Mouse (Mus musculus) mature B cell (primary cell): ENCODE data around the gene Dll4.

Experiments used
- in situ Hi-C: fragments of 300-500 bp; cut with MboI; formaldehyde crosslinking; loops from 2 replicates; pipeline ENCODE4 v1.14.3; 2019

Dll4 gene

GRCm38 (mm10) chr2:119335535-119335934, 10.0 kb downstream of the Dll4 start:
- in situ Hi-C loops = no loop called here

DNA sequence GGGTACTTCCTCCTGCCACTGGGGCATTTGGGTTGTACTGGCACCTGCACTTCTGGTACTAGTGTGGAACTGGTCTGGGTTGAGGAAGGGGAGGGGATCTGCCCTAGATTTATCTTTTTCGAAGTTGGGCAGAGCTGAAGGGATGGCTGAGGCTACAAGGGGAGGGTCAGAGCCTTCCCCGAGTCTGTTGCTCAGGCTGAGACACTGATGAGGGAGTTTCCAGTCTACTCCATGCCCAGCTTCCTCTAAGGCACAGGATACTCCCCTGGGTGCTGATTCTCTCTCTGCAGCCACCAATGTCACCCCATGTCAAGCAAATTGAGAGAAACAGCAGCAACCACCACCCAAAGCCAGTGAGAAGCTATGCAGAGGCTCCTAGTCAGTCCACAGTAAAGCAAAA, 10.4 kb downstream of the Dll4 start:
- in situ Hi-C loops = no loop called here

- in situ Hi-C loops = no loop called here
Observed at GRCm38 (mm10) chr2:119336470-119336869, 10.9 kb downstream of the Dll4 start.

DNA sequence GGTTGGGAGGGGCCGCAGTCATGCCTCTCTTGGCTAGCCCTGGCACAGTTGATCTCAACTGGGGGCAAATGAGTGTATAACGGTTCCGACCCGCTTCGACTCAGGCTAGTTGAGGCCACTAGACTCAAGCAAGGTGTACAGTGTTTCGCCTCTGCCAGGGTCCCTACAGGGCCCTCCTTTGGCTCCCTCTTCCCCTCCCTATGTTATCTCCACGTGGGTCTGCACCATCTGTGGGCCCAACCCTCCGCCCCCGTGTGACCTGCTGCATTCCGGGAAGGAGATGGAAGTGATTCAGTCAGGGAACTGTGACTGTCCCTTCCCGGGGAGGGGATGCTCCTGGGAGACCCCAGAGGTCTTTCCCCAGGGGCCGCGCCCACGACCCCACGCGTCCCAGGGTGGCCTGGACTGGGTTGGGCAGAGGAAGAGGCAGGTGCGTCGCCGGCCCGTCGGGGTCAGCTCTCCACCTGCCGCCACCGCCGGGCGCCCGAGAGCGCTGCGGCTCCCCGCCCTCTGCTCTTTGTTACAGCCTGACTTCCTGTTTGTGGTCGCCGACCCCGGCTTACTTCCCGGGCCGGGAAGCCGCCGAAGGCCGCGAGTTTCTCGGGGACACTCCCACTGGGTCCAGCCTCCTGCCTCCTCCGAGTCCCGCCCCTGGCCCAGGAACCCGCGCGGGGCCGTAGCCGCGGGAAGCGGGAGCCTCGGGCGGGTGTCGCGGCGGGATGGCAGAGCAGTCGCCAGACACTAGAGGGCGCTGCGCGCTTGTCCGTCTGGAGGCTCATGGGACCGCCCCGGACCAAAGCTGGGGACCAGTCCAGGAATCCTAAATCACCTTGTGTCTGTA, 12.1 kb downstream of the Dll4 start:
- in situ Hi-C loops = no loop called here

- in situ Hi-C loops = no loop called here
Observed at GRCm38 (mm10) chr2:119344537-119345138, 19.1 kb downstream of the Dll4 start.

DNA sequence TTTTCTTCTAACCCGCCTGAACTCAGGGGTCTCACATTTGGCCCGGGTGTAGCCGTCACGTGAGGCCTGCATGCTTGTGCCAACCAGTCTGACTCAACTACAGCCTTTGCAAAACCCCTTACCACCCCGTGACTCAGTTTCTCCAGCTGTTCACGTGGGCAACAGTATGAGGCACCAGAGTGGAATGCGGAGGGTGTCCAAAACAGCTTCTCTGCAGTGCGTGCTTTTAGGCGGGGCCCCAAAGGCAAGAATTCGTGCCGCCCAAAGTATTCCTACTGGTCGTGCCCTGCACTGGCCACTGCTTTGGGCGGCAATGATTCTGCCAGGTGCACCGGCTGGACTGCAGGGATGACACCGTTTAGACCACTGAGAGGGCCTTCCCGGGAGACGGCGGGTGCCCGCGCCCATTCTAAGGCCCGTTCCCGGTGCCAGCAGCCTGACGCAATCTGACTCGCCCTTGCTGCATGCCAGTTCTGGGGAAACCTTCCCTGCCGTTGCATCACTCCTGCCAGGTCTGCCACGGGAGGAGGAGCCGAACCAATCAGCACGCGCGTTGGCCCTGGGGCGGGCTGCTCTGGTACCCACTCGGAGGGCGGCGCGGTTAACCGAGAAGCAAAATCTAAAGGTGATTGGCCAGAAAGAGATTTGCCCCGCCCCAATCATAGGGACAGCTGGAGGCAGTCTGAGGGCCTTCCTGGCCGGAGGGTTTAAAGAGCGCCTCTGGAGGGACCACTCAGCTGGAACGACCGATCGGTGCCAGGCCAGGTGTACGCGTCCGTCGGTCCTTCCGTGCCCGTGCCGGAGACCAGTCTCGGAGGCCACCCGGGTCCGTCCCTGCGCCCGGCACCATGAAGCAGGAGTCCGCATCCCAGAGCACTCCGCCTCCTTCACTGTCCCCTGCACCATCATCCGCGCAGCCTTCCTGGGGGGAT, 25.2 kb downstream of the Dll4 start, which contains the start of gene Chac1:
Chac1 (plus strand) TSS at position 675 of the 932 bp plus-strand sequence.
- in situ Hi-C loops = no loop called here

- in situ Hi-C loops = no loop called here
Observed at GRCm38 (mm10) chr2:119353707-119354106, 28.1 kb downstream of the Dll4 start.

DNA sequence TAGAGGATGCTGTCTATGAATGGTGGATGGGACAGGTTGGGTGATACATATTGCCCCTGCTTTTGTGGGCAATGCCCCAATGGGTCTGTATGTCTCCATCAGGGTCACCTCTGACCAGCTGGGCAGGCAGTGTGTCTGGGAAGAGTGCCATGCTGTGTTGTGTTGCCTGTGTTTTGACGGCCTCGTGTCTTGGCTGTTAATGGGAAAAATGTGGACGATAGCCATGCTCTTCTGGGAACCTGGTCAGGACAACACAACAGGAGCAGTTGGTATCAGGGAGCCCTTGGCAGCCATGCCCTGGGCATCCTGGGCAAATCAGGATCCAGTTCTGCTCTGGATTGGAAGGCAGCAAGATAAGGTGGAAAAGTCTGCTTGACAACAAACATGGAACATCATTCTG, 29.5 kb downstream of the Dll4 start:
- in situ Hi-C loops = no loop called here

DNA sequence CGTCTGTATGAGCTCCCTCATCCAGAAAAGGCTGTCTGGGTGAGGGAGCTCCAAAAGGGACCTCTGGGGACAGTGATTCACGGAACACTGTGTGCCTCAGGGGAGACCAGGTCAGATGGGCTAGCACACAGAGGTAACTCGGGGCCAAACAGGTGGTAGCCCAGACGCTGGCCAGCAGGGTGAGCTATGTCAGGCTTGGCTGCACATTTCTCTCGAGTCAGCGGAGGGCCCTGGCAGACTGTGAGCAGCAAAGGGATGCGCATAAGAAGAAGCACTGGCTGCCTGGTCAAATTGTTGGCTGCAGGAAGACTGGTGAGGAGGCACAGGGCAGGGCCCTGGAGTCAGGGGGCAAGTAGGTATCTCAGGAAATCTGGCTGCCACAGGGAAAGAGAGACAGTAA, 30.1 kb downstream of the Dll4 start:
- in situ Hi-C loops = no loop called here

- in situ Hi-C loops = no loop called here
Observed at GRCm38 (mm10) chr2:119356310-119356709, 30.7 kb downstream of the Dll4 start.

DNA sequence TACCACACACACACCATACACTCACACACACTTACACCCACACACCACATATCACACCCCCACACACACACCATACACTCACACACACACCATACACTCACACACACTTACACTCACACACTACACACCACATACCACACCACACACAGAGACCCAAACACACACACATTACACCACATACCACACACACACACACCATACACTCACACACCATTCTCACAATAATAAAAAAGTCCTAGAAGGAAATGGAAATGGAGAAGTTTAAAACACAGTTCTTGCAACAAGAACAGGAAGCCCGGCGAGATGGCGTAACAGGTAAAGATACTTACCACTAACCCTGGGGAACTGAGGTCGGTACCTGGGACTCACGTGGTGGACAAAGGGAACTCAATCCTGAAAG, 31.2 kb downstream of the Dll4 start:
- in situ Hi-C loops = no loop called here

- in situ Hi-C loops = no loop called here
Observed at GRCm38 (mm10) chr2:119358249-119358648, 32.7 kb downstream of the Dll4 start.

DNA sequence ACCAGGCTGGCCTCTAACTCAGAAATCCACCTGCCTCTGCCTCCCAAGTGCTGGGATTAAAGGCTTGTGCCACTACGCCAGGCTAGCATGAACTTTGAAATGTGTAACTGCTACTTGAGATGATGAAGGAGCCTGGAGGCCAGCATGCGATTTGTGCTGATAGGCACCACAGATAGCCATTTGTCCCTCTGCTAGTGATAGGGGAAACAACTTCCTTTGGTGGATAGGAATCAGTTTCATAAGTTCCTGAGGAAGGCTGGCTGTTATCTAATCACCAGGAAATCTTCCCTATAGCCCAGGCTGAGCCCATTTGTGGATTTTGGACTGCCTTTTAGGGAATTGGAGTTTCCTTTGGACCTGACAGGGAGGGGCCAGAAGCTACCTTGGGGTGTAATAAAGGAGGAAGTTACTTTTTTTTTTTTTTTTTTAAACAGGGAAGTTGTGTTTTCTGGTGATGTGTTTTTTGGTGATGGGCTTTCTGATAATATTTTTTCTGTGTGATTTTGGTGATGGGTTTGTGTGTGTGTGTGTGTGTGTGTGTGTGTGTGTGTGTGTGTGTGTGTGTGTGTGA, 34.2 kb downstream of the Dll4 start:
- in situ Hi-C loops = no loop called here

GRCm38 (mm10) chr2:119364969-119365368, 39.4 kb downstream of the Dll4 start:
- in situ Hi-C loops = no loop called here

DNA sequence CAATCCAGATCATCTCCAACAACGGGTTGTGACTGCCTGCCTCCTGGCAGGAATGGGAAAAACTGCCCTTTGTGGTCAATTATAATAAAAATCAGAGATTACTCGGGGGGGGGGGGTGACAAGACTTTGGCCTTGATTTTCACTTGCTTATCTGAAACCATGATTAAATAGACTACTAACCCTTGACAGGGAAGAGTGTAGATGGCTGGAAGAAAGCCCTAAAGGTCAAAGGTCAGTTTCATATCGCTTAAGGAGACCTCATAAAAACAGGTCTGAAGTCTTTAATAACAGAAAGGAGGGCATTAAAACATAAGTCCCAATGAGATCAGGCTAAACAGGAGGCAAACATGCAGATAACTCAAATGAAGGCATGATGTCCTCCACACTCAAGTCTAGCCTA, 41.8 kb downstream of the Dll4 start:
- in situ Hi-C loops = no loop called here

- in situ Hi-C loops = no loop called here
Observed at GRCm38 (mm10) chr2:119370116-119370515, 44.5 kb downstream of the Dll4 start.

DNA sequence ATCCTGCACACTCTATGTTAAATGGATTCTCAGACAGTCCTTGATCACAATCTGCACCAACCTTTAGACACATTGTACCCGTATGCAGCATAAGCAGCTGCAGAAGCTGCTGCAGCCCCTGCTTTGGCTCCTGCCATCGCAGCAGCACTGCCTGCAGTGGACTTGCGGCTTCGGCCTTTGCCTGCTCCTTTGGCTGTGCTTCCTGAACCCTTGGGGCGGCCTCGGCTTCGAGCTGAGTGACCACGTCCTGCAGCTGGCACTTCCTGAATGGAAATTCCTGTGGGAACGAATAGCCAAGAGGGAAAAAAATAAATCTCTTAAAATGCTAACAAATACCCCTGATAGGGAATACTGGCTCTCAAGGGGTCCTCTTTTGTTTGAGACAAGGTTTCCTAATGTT, 51.7 kb downstream of the Dll4 start:
- in situ Hi-C loops = no loop called here

- in situ Hi-C loops = no loop called here
Observed at GRCm38 (mm10) chr2:119377826-119378225, 52.2 kb downstream of the Dll4 start.

- in situ Hi-C loops = no loop called here
Observed at GRCm38 (mm10) chr2:119379455-119379854, 53.9 kb downstream of the Dll4 start.
